Mouse (Mus musculus) ovary, adult 18-20 months (tissue): Measurements from ENCODE around the gene Pkp2.
"Not testable (repeated sequence)": the region's sequence is repeated elsewhere in the genome, so short reads cannot be mapped to it uniquely, and the experiment has no call there.

Experiments used
- DNase-seq: peaks from one replicate; pipeline ENCODE4 v3.0.0; 2022; ENCODE audit warnings: low spot score, mixed read lengths

Gene Pkp2

GRCm38 (mm10) chr16:16213079-16213760, at the start of gene Pkp2:
Gene Pkp2 (plus strand): TSS chr16:16213318.
- DNase-seq = peak; percentile 78

- DNase-seq = no peak
Measured at GRCm38 (mm10) chr16:16197374-16197773, 15.7 kb upstream of the Pkp2 start.

- not testable (repeated sequence) for DNase-seq
Measured at GRCm38 (mm10) chr16:16201991-16202390, 11.1 kb upstream of the Pkp2 start.

GRCm38 (mm10) chr16:16204648-16205047, 8.5 kb upstream of the Pkp2 start:
- no peak for DNase-seq

GRCm38 (mm10) chr16:16212723-16213078, 417 bp upstream of the Pkp2 start:
- no peak for DNase-seq

- no peak for DNase-seq
Measured at GRCm38 (mm10) chr16:16213761-16214305, 715 bp downstream of the Pkp2 start.

GRCm38 (mm10) chr16:16215645-16216387, 2.7 kb downstream of the Pkp2 start:
- no peak for DNase-seq

DNA sequence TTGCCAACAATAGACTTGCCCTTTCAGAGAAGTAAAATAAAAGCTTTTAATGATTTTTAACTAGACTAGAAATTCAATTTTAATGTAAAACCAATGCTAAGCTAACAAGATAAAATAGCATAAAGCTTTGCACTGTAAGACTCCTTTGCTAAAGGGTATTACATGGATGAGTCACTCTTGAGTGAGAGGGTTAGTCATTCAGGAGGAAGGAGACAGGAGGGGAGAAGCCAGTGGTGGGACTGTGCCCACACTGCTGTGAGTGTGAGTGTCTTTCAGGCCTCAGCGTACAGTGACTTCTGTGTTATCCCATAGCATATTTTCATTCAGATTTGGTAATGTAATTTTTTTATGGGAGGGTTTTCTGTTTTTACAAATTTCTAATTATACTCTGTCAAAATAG, 3.8 kb downstream of the Pkp2 start:
- no peak for DNase-seq

DNA sequence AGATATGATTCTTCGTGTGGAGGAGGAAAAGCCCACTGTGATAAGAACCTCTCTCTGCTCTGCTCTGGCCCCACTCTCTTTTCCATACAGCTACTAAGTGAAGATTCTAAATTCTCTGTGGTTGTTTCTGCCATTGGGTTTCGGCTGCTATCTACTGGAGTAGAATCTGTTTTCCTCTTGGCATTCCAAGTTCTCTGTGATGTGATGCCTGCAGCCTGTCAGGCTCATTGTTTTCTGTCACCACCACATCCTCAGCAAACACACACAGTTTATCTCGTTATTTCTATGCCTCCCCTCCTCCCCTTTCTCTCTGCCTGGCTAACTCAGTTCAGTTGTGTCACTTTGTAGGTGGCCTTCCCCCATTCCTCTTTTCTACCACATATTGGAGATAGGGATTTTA, 6.7 kb downstream of the Pkp2 start:
- DNase-seq = no peak

GRCm38 (mm10) chr16:16222651-16223050, 9.5 kb downstream of the Pkp2 start:
- no peak for DNase-seq

GRCm38 (mm10) chr16:16224506-16224924, 11.4 kb downstream of the Pkp2 start:
- peak; percentile 56 for DNase-seq

DNA sequence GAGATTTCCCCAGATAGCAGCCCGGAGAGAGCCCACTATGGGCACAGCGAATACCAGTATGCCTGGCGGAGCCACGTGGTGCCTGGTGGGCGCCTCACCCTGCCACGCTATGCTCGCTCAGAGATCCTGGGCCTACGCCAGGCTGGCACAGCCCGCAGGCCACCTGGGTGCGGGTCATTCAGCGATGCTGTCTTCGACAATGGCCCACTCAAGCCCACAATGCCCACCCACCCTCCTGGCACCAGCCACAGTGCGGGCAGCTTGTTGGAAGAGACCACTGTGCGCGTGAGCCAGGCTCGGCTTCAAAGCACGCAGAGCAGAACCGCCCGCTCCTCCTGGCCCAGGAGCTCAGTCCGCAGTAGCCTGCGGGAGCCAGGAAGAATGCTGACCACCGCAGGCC, 12.7 kb downstream of the Pkp2 start:
- no peak for DNase-seq

- DNase-seq = no peak
Measured at GRCm38 (mm10) chr16:16230439-16230838, 17.3 kb downstream of the Pkp2 start.

- no peak for DNase-seq
Measured at GRCm38 (mm10) chr16:16233919-16234318, 20.8 kb downstream of the Pkp2 start.

GRCm38 (mm10) chr16:16236681-16237080, 23.6 kb downstream of the Pkp2 start:
- DNase-seq = not testable (repeated sequence)

DNA sequence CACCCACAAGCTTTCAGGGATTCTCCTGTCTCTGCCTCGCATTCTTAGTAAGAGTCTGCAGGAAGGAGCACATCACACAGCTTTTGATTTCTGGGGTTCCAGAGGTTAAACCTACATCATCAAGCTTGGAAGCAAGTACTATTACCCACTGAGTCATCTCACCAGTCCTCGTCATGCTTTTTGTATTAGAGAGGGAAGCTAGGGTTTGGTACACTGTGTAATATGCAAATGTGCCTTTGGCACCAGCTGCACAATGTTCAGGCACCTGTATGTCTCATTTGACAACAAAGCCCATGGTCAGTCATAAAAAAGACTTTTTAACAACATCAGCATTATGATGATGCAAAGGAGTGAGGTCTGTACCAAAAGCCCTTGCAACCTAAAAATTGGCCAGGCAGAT, 25.2 kb downstream of the Pkp2 start:
- no peak for DNase-seq

- DNase-seq = no peak
Measured at GRCm38 (mm10) chr16:16244711-16245110, 31.6 kb downstream of the Pkp2 start.

- DNase-seq = no peak
Measured at GRCm38 (mm10) chr16:16250470-16250869, 37.4 kb downstream of the Pkp2 start.

DNA sequence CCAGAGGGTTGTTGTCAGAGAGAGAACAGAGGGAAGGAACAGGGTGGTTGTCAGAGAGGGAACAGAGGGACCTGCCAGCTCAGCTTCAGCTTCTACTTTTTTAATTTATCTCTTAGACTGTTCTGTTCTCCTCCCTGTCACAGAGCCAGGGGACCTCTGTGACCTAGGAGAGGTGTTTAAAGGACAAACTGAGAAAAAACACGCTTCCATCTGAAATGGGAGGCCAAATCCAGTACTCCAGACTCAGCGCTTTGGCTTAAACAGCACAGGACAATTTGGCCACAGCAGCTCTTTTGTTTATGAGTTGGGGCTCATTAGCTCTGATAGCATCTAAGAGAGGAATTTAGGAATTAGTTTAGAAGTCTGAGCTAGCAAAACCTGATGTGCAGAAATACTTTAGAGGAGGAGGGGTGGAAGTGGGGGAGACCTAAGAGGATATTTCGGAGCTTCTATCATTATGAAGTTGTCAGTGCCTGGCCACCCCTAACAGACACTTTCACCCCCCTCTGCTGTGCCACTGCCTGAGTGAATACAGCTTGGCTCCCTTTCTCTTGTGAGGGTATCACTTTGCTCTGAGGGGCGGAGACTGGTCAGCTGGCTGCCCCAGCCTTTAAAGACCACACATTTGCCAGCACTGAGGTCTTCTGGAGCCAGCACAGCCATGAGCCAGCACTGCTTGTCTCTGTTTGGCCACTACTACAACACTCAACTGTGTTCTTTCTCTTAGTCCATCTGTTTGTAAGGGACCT, 40.4 kb downstream of the Pkp2 start:
- peak; percentile 11 for DNase-seq

- no peak for DNase-seq
Measured at GRCm38 (mm10) chr16:16255217-16255616, 42.1 kb downstream of the Pkp2 start.

DNA sequence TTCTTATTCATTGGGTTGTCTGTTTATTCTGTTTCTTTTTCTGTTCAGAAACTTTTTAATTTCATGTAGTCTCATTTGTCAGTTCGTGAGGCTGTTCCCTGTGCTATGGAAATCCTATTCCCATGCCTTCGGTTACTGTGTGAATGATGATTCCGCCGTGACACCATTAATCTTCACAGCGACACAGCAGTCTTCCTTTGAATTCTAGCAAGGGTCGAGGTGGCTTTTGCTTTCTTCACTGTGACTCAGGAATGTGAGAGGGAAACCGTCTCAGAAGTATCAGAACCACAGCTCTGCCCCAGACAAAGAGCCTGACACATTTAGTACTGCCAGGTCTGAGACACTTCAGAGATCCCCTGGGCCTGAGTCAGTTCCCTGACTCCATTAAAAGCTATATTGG, 42.8 kb downstream of the Pkp2 start:
- no peak for DNase-seq

- no peak for DNase-seq
Measured at GRCm38 (mm10) chr16:16256672-16257071, 43.6 kb downstream of the Pkp2 start.

GRCm38 (mm10) chr16:16260882-16261281, 47.8 kb downstream of the Pkp2 start:
- DNase-seq = no peak
